Mouse (Mus musculus): ENCODE data around the gene Nkx1-2. TPM values are rescaled to one million over a fixed set of nuclear protein-coding genes. Genes with fewer than 3 reads are reported as not detected.

The Nkx1-2 gene
- polyA plus RNA-seq, 1 experiment, result not detected

DNA sequence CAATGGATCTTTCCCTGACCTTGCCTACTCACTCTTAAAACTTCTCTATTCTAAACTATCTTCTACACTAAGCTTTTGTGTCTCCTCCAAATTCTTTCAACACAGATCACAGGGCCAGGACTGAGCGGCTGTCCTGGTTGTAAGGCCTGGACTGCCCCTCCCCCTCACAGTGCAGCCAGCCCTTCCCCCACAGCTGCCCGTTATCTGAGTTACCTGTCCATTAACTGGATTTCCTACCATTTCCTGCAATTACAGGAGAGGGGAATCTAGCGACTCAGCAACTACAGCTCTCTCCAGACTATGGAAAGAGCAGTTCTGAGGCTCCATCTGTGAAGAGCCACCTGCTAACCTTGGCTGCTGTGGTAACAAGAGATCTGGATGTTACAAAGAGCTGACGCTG is 43.5 kb downstream of the Nkx1-2 start:
- TF ChIP-seq GATA1 (IDR thresholded peaks at IDR 0.05; ENCODE audit: low read length), result no peak

DNA sequence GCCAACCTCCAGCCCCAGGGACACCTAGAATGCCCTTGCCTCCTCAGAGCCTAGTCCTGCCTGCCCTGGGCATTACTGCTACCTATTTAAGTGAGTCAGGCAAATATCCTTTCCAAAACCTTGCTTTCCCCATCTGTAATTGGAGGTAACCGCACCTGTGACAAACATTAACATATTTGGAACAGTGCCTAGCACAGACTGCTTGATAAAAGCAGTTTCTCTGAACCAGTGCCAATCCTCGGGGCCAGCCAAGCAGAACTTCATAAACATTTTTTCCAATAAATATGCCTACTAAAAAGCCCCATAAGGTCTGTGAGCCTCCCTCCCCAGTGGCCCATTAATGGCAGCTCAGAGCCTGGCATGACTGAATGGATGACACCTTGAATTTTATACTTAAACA is 45.3 kb downstream of the Nkx1-2 start:
- TF ChIP-seq GATA1 (IDR thresholded peaks at IDR 0.05; ENCODE audit: low read length), result no peak

DNA sequence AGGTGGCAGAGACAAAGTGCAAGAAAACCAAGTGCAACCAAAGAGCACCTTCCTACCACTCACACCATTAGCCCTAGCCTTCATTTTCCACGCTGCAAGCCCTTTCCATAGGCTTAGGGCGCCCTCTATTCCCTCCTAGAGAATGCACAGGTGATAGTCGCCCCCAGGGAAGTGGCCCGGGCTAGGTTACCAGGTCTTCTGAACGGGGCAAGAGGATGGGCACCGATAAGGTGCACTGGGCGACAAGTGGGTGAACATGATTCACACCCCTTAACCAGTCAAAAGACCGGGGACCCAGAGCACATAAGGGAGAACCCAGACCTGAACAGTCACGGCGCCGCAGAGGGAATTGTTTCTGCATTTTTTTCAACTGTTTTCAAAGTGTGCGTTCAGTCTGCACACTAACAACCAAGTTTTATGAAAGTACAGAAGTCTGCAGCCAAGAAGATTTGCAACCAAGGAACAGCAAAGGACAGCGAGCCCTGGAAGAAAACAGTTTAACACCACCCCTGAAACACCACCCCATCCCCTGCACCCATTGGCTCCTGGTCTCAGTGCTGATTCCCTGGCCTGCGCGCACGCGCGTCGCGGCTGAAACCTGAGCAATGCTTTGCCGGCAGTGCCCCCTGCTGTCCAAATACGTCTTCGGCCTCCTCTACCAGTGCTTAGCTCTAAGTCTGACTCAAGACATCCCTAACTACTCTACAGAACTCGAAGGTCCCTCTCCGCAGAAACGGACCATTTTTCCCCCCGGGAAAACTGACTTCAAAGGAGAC is 47.9 kb downstream of the Nkx1-2 start:
- TF ChIP-seq GATA1 (IDR thresholded peaks at IDR 0.05; ENCODE audit: low read length), result no peak

DNA sequence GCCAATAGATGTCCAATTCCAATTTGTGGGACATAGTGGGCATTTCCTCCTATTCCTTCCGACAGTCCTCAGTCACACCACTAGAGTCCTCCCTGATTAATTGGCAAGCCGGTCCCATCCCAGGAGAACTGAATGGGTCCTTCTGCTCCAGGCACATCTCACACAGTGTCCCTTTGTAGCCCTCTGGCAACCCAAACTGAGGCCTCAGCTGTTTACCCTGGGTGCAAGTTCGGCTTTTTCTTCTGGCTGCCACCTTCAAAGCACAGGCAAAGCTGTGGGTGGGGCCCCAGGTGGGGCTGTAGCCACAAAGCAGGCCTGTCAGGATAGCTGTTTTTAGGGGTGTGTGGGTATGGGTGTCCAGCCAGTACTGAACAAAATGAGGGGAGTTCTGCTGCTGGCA is 52.3 kb downstream of the Nkx1-2 start:
- TF ChIP-seq GATA1 (IDR thresholded peaks at IDR 0.05; ENCODE audit: low read length), result no peak

Other genes starting within 250 kb of the Nkx1-2 start
- gene Oat, start 23.2 kb downstream of the Nkx1-2 start, polyA plus RNA-seq (2012), result 1.9 and 3.0 TPM in 2 replicates
- 2.4 and 4.2 TPM in 2 replicates for gene Lhpp, start 11.0 kb upstream of the Nkx1-2 start, polyA plus RNA-seq (2012)
- gene Fam53b, start 214.2 kb upstream of the Nkx1-2 start, polyA plus RNA-seq (2012), result 52.0 and 66.9 TPM in 2 replicates